Mouse (Mus musculus) small intestine, adult 2 months (tissue): Measurements from ENCODE around the gene Usp4.
"Not testable (repeated sequence)": the region's sequence is repeated elsewhere in the genome, so short reads cannot be mapped to it uniquely, and the experiment has no call there.

ENCODE experiments used
- CTCF ChIP-seq: fragments of 200-500 bp; IDR thresholded peaks from 2 replicates; pipeline ENCODE4 v1.5.1; 2012; ENCODE audit warnings: low read depth, mild to moderate bottlenecking, control low read depth, inconsistent platforms, low read length, moderate library complexity, mixed read lengths; ENCODE audit not compliant: insufficient replicate concordance, insufficient read length; ENCODE audit errors: extremely low read depth
- POLR2A ChIP-seq: fragments of 200-500 bp; IDR thresholded peaks from 2 replicates; pipeline ENCODE4 v1.6.1; 2012; ENCODE audit warnings: low read depth, mild to moderate bottlenecking, control low read depth, inconsistent platforms, low read length, moderate library complexity

GRCm38 (mm10) chr9:108322054-108322453 is 25.6 kb upstream of the Usp4 start:
- TF ChIP-seq POLR2A, CTCF: not testable (repeated sequence)
